Mouse (Mus musculus) stomach, embryonic 14.5 days (tissue): ENCODE results near the gene Hdac9. TPM values are rescaled to one million over a fixed set of nuclear protein-coding genes. Genes with fewer than 3 reads are reported as not detected.

Experiments
- ATAC-seq: fragments of 200-750 bp; cut with Nextera tagmentation; 2 replicates; pipeline ENCODE4 v1.8.0; 2017; ENCODE audit warnings: low read depth, moderate TSS enrichment; ENCODE audit not compliant: insufficient number of reproducible peaks, insufficient read depth, low FRiP score
- H3K27ac ChIP-seq: fragments of 300-500 bp; sonication (generic); 2 replicates; pipeline ENCODE4 v1.5.1; 2014; ENCODE audit warnings: mild to moderate bottlenecking, low read length, moderate library complexity, mixed read lengths
- H3K27me3 ChIP-seq: fragments of 300-500 bp; sonication (generic); 2 replicates; pipeline ENCODE4 v1.6.1; 2014; ENCODE audit warnings: low read length, control low read depth, mixed read lengths; ENCODE audit not compliant: control insufficient read depth, insufficient read depth
- H3K36me3 ChIP-seq: fragments of 300-500 bp; sonication (generic); 2 replicates; pipeline ENCODE4 v1.6.1; 2014; ENCODE audit warnings: mild to moderate bottlenecking, control low read depth, low read length, moderate library complexity, mixed read lengths; ENCODE audit not compliant: control insufficient read depth, insufficient read depth
- H3K4me1 ChIP-seq: fragments of 300-500 bp; sonication (generic); 2 replicates; pipeline ENCODE4 v1.6.1; 2014; ENCODE audit warnings: low read length, control low read depth, mixed read lengths; ENCODE audit not compliant: control insufficient read depth, insufficient read depth
- H3K4me2 ChIP-seq: fragments of 300-500 bp; sonication (generic); replicated peaks from 2 replicates; pipeline ENCODE4 v1.6.1; 2014; ENCODE audit warnings: low read depth, low read length, control low read depth
- H3K4me3 ChIP-seq: fragments of 300-500 bp; sonication (generic); 2 replicates; pipeline ENCODE4 v1.5.1; 2014; ENCODE audit warnings: low read depth, low read length, control low read depth
- H3K9ac ChIP-seq: fragments of 300-500 bp; sonication (generic); replicated peaks from 2 replicates; pipeline ENCODE4 v1.6.1; 2014; ENCODE audit warnings: low read depth, mild to moderate bottlenecking, control low read depth, low read length, moderate library complexity, mixed read lengths
- H3K9me3 ChIP-seq: fragments of 300-500 bp; sonication (generic); 2 replicates; pipeline ENCODE4 v1.6.1; 2016; ENCODE audit warnings: low read depth, low read length, control low read depth; ENCODE audit not compliant: control insufficient read depth
- whole genome bisulfite sequencing: fragments of 180-500 bp; shearing (Covaris S2); extraction: QIAGEN DNeasy Blood & Tissue Kit; methylation state at CpG from one replicate; pipeline ENCODE4 v1.1.7; 2014; 5-methylcytosine and 5-hydroxymethylcytosine counted together
- polyA plus RNA-seq: library from polyadenylated mRNA; unstranded; fragments of >200 nt; fragmentation: Nextera tagmentation; extraction: Ambion mirVana; gene quantifications from 2 replicates; pipeline ENCODE4 v1.2.1, GENCODE M21; 2014

Hdac9 gene
- polyA plus RNA-seq, 1 experiment from 2014 or later: 6.9 TPM

- no peaks in the 10 kb centered on the region for H3K36me3 ChIP-seq
- H3K4me1 ChIP-seq: no peaks in the 10 kb centered on the region
- H3K27me3 ChIP-seq: no peaks in the 10 kb centered on the region
- no peak overlapping the region for H3K9ac ChIP-seq
- H3K4me2 ChIP-seq: no peak overlapping the region
- H3K9me3 ChIP-seq: no peaks in the 10 kb centered on the region
- WGBS: 80% methylated on average over 4 of the region's 4 CpGs
- ATAC-seq: no peak
- H3K27ac ChIP-seq: no peak overlapping the region
- H3K4me3 ChIP-seq: no peak overlapping the region
These were observed 275.1 kb downstream of the Hdac9 start for GRCm38 (mm10) chr12:34641705-34642259.

GRCm38 (mm10) chr12:34637238-34638124 is 279.4 kb downstream of the Hdac9 start:
- Histone ChIP-seq H3K4me1 (no peaks in the 10 kb centered on the region), H3K27me3 (no peaks in the 10 kb centered on the region), H3K4me3 (no peak overlapping the region), H3K27ac (no peak overlapping the region), H3K36me3 (no peaks in the 10 kb centered on the region), H3K9ac (no peak overlapping the region), H3K4me2 (no peak overlapping the region), H3K9me3 (no peaks in the 10 kb centered on the region)
- ATAC-seq: no peak
- WGBS: 42% methylated on average over 16 of the region's 16 CpGs

GRCm38 (mm10) chr12:34619101-34619500 is 297.8 kb downstream of the Hdac9 start:
- Histone ChIP-seq H3K27ac (no peak overlapping the region), H3K27me3 (no peaks in the 10 kb centered on the region), H3K9me3 (no peaks in the 10 kb centered on the region), H3K4me1 (no peaks in the 10 kb centered on the region), H3K4me2 (no peak overlapping the region), H3K36me3 (no peaks in the 10 kb centered on the region), H3K4me3 (no peak overlapping the region), H3K9ac (no peak overlapping the region)
- ATAC-seq: no peak
- WGBS: 85% methylated on average over 5 of the region's 5 CpGs

DNA sequence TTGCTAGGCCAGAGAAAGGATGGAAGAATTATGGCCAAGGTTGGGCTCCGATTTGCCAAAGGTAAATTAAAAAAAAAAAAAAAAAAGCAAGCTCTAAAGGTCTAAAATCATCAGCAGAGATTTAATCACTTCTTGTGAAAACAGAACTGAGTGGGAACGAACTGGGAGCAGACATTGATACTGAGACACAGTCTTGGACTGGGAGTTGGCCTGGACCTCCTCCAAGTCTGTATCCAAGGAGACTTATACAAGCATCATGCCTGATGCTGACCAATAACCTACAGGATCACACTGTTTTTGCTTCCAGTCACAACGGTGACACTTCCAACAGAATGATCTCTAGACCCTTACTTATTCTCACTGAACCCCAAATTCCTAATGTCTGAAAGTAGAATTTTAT is 298.6 kb downstream of the Hdac9 start:
- Histone ChIP-seq H3K9ac (no peak overlapping the region), H3K4me1 (no peaks in the 10 kb centered on the region), H3K36me3 (no peaks in the 10 kb centered on the region), H3K4me3 (no peak overlapping the region), H3K4me2 (no peak overlapping the region), H3K9me3 (no peaks in the 10 kb centered on the region), H3K27me3 (no peaks in the 10 kb centered on the region), H3K27ac (no peak overlapping the region)
- no peak for ATAC-seq
- 71% methylated on average over 3 of the region's 3 CpGs for WGBS

DNA sequence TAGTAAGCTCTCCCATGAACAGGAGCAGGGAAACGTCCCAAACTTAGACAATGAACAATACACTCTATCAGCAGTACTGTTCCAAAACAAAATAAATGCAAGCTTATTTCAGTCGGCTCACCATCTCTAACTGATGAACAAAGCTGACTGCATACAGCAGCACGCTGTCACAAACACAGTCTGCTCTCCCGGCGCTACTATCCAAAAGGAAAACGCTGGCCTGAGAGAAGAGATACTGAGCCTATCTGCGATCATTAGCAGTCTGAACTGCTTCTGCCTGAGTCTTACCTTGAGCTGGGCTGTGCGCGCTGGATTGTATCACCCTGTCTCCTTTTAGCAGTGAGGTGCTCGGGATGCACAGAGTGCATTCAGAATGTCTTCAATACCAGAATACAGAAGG is 299.1 kb downstream of the Hdac9 start:
- Histone ChIP-seq H3K27me3 (no peaks in the 10 kb centered on the region), H3K4me2 (no peak overlapping the region), H3K4me3 (no peak overlapping the region), H3K36me3 (no peaks in the 10 kb centered on the region), H3K27ac (no peak overlapping the region), H3K9ac (no peak overlapping the region), H3K9me3 (no peaks in the 10 kb centered on the region), H3K4me1 (no peaks in the 10 kb centered on the region)
- 77% methylated on average over 10 of the region's 10 CpGs for WGBS
- ATAC-seq: no peak

GRCm38 (mm10) chr12:34614796-34615195 is 302.1 kb downstream of the Hdac9 start:
- H3K4me1 ChIP-seq: no peaks in the 10 kb centered on the region
- no peak for ATAC-seq
- H3K27ac ChIP-seq: no peak overlapping the region
- no peak overlapping the region for H3K4me2 ChIP-seq
- 74% methylated on average over 5 of the region's 5 CpGs for WGBS
- no peak overlapping the region for H3K4me3 ChIP-seq
- H3K27me3 ChIP-seq: no peaks in the 10 kb centered on the region
- H3K36me3 ChIP-seq: no peaks in the 10 kb centered on the region
- no peaks in the 10 kb centered on the region for H3K9me3 ChIP-seq
- no peak overlapping the region for H3K9ac ChIP-seq

- Histone ChIP-seq H3K27me3 (no peaks in the 10 kb centered on the region), H3K4me2 (no peak overlapping the region), H3K27ac (no peak overlapping the region), H3K9ac (no peak overlapping the region), H3K36me3 (no peaks in the 10 kb centered on the region), H3K9me3 (no peaks in the 10 kb centered on the region), H3K4me3 (no peak overlapping the region), H3K4me1 (no peaks in the 10 kb centered on the region)
- ATAC-seq: no peak
- WGBS: 80% methylated on average over 3 of the region's 3 CpGs
These were observed 304.4 kb downstream of the Hdac9 start for GRCm38 (mm10) chr12:34612511-34612910.

DNA sequence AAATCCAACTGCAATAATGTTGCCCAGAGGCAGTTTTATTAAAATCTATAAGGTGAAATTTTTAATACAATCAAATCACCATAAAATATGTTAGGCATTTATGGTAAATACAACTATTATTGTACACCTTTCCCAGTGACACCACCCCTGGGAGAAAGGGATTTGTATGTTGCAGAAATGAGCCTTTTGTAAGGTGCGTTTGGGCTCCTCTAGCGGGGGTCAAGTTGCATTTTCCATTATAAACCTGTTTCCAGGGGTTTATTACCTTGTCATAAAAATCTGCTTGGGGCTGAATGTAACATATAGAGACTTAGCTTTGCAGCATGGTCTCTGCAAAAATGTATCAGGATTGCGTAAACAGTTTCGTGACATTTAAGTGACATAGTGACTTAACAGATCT is 312.4 kb downstream of the Hdac9 start:
- Histone ChIP-seq H3K4me1 (no peaks in the 10 kb centered on the region), H3K9me3 (no peaks in the 10 kb centered on the region), H3K36me3 (no peaks in the 10 kb centered on the region), H3K27me3 (no peaks in the 10 kb centered on the region), H3K4me3 (no peak overlapping the region), H3K27ac (no peak overlapping the region), H3K4me2 (no peak overlapping the region), H3K9ac (no peak overlapping the region)
- WGBS: 89% methylated on average over 4 of the region's 4 CpGs
- no peak for ATAC-seq
